Mouse (Mus musculus) embryonic stem cell, embryonic (primary cell): ENCODE data around the gene 4930402K13Rik.
"Not testable (repeated sequence)": the region's sequence is repeated elsewhere in the genome, so short reads cannot be mapped to it uniquely, and the experiment has no call there.

Experiments used
- CTCF ChIA-PET, 4 experiments: fragments of 300-600 bp in 2 of 4; fragments of 350-600 bp in 2 of 4; sonication (Branson Sonifier 250); formaldehyde crosslinking; loops; one replicate each; lab custom pipeline; 2022; ENCODE audit warnings: inconsistent platforms in 2 of 4; lab: Charles Lee
- POLR2A ChIA-PET, 4 experiments: fragments of 300-600 bp in 2 of 4; fragments of 350-600 bp in 2 of 4; sonication (Branson Sonifier 250); formaldehyde crosslinking; loops; one replicate each; lab custom pipeline; 2022; ENCODE audit warnings: antibody characterized with exemption in 4 of 4, inconsistent platforms in 1 of 4; lab: Charles Lee

The 4930402K13Rik gene

DNA sequence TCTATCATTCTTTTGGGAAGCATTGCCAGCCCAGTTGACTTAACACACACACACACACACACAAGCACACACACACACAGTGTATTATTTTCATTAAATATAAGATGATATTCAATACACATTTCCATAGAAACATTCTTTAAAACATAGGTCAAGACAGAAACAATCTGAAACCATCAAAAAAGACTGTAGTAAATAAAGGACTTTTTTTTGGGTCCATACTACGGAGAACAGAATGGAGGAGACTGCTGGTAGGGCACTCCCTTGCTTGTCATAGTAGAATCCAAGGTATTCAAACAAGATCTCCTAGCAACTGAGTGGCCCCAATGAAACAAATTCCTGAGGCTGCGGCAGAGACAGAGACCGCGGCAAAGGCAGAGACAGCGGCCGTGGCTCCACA, at the start of gene 4930402K13Rik:
Gene 4930402K13Rik, plus strand, starts transcription at position 301 of the 400 bp plus-strand sequence.
- ChIA-PET CTCF (no interaction called here), POLR2A (no interaction called here)

DNA sequence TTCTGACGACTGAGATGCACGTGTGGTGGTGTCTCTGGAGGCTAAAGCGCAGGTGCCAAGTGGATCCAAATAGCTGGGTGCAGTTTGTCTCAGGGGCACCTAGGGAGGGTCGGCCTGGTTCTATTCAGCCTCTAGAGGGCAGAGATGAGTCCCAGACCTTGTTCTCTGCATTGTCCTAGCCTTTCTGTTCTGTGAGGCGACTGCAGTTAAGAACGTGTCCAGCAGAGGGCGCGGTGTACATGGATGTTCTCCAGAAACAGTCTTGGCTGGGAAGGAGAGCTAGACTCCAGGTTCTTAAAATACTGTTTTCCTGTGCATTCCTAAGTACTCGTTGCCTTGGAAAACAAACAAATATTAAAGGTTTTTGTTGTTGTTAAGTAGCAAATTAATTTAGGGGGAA, 43.4 kb upstream of the 4930402K13Rik start:
- CTCF ChIA-PET, POLR2A ChIA-PET: not testable (repeated sequence)

DNA sequence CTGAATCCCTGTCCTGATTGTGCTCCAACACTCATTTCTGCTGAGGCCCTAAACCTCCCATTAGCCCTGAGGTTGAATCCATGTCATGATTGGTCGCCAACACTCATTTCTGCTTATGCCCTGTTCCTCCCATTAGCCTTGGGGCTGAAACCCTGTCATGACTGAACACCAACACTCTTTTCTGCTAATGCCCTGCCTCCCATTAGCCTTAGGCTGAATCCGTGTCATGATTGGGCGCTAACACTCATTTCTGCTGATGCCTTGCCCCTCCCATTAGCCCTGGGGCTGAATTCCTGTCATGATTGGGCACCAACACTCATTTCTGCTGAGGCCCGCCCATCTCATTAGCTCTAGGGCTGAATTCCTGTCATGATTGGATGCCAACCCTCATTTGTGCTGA, 42.3 kb upstream of the 4930402K13Rik start:
- CTCF ChIA-PET, result no interaction called here
- POLR2A ChIA-PET, result no interaction called here

DNA sequence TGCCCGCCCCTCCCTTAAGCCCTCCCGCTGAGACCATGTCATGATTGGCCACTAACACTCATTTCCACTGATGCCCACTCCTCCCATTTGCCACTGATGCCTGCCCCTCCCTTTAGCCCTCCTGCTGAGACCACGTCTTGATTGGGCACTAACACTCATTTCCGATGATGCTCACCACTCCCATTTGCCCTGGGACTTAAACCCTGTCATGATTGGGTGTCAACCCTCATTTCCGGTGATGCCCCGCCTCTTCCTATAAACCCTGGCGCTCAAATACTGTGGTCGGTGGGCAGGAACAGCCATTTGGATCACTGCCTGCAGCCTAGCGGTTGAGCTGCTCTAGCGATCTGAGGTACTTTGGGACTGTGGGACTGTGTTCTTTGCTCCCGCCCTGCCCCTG, 41.6 kb upstream of the 4930402K13Rik start, which contains the start of gene Fthl17f:
Gene Fthl17f, plus strand, starts transcription at position 301 of the 400 bp plus-strand sequence.
- CTCF ChIA-PET, POLR2A ChIA-PET: not testable (repeated sequence)

DNA sequence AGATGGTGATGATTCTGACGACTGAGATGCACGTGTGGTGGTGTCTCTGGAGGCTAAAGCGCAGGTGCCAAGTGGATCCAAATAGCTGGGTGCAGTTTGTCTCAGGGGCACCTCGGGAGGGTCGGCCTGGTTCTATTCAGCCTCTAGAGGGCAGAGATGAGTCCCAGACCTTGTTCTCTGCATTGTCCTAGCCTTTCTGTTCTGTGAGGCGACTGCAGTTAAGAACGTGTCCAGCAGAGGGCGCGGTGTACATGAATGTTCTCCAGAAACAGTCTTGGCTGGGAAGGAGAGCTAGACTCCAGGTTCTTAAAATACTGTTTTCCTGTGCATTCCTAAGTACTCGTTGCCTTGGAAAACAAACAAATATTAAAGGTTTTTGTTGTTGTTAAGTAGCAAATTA, 26.7 kb upstream of the 4930402K13Rik start:
- POLR2A ChIA-PET, CTCF ChIA-PET: not testable (repeated sequence)

DNA sequence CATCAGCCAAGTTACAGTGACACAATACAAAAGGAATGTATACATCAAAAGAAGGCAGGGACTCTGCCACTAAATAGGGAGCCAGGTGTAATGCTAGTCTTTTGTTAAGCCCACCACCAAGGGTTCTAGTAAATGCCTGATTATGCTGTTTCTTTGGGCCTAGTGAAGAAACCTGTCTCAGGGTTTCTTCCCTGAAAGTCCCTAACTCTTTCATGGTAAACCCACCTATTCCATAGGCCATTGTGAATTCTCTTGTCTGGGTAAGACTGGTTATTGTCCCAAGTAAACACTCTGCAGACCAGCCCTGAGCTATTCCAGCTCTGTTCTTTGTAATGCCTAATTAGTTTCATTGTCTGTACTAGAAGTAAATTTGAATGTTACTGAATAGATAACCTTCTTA, 9.3 kb upstream of the 4930402K13Rik start:
- POLR2A ChIA-PET, result not testable (repeated sequence)
- CTCF ChIA-PET, result interaction anchor here in 1 of 4 experiments (0.6 kb wide), 1 partner anchor 765 kb away, joined by 3 read pairs; no protein-coding TSS in a partner anchor

DNA sequence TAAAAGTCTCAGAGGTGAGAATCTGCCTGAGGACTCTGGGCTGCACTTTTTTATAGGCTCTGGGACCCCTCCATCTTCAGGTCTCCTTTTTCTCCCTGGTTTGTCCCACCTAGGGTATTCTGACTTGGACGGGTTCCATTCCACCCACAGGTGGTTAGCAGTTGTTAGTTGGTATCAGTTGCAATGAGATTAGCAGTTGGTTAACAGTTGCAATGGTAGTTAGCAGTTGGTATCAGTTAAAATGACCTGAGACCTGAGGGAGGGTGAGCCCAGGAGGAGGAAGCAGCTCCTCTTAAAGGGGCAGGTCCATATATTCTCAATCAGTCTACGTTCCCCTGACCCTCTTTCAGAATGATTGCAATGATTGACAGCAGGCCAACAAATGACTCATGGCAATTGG, 6.0 kb downstream of the 4930402K13Rik start:
- CTCF ChIA-PET, result no interaction called here
- POLR2A ChIA-PET, result no interaction called here

DNA sequence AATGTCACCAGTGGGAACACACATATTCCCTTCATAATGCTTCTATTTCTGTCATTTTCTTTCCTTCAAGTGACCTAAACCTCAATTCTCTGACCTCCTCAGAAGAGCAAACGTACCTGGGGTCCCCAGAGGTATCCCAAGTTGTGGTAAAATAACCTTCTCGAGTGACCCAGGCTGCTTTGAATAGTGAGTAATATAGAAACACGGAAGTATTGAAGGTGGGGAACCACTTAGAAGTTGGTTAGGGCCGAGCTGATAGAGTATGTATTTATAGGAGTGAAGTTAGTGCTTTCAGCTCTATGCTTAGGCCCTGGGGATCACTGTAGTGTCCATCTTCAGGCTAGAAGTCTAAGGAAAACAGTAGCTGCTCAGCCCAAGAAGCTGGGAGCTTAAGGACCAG, 20.6 kb downstream of the 4930402K13Rik start:
- ChIA-PET POLR2A (no interaction called here), CTCF (no interaction called here)

DNA sequence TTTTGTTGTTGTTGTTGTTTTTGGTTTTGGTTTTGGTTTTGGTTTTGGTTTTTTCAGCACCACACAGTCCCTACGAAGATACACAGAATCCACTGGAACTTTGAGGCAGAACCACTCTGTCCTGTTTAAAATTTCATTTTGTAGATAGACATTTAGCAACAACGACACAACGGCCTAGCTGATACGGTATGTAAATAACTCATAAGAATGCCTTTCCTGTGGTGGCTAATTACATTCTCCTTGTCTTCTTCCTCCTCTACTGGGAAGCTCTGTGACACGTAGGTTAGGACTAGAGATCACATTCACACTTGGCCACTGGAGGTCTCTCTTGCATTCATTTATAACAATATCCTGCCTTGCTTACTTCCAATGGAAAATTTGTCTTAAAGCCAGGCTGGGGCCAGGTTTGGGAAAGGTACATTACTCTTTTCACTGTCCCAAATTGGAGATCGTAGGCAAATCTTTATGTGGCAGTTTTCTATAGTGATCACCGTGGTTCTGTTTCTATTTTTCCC, 24.0 kb downstream of the 4930402K13Rik start:
- ChIA-PET CTCF (interaction anchor here in 1 of 4 experiments (1.1 kb wide), 1 partner anchor 88 kb away, joined by 5 read pairs; no protein-coding TSS in a partner anchor), POLR2A (no interaction called here)

DNA sequence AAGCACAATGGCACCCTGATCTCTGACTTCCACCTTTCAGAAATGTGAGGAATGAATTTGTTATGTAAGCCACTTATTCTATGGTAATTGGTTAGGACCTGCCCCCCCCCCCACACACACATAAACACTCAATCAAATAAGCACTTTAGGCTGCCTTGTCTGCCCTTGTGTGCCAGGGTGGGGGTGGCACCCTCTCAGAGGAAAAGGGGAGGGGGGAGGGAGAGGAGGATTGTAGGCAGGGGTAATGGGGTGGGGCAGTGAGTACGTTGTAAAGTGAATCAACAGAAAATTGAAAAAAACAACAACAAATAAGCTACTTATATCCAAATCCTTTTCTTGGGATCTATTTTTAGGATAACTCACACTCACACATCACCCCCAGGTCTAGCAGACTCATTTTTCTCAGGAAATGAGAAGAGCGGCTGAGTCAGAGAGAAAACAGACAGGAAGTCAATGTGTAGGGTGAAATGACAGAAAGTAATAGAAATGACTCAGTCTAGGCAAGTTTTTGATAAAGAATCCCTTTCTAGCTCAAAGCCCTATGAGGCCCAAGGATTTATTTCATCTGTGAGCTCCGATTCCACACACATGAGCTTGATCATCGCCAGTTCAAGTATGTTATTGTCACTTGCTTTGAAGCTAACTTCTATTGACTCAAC, 35.1 kb downstream of the 4930402K13Rik start:
- CTCF ChIA-PET, result no interaction called here
- POLR2A ChIA-PET, result interaction anchor here in 1 of 4 experiments (0.6 kb wide), 1 partner anchor 1221 kb away, joined by 4 read pairs; no protein-coding TSS in a partner anchor

DNA sequence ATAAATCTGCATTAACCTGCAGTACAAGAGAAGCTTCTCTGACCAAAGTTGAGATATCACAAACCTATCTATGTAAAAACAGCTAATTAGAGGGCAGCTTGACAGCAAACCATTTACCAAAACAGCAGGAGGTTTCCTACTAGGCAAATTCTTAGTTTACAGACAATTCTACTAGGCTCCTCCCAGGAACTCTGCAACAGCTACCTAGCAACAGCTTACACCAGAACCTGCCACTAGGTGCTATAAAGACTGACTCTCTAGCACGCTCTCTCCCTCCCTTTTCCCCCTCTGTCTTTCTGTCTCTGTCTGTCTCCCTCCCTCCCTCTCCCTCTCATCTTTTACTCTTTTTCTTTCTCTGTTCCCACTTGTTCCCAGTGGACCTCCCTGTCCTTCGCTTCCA, 38.3 kb downstream of the 4930402K13Rik start:
- ChIA-PET CTCF (interaction anchor here in 1 of 4 experiments (0.8 kb wide), 1 partner anchor 40 kb away, joined by 3 read pairs; no protein-coding TSS in a partner anchor), POLR2A (interaction anchor here in 1 of 4 experiments (0.5 kb wide), 1 partner anchor 261 kb away, joined by 3 read pairs; no protein-coding TSS in a partner anchor)
